18 mouse cellular contexts compared by ENCODE assay signal in genomic region chr10:10395784-10396481, GRCm38 (mm10).
A peak's percentile ranks its signal among the peaks of the same experiment; 100 is the strongest.
DNase-seq lines count a peak whose midpoint lies in the region; ATAC-seq and TF ChIP-seq lines count a peak whose summit lies in the region.
"Had no signal": no experiment of that assay in that cellular context is flagged by ENCODE, and none has a peak within 500 bp of the region (broad histone marks: within the 10 kb centered on the region; RNA-seq: fewer than 3 reads in every experiment).

No protein-coding gene starts in this region.

- H3K4me2 ChIP-seq in heart, embryonic 13.5 days: no peak overlapping the region
- no peak overlapping the region for H3K4me2 ChIP-seq in liver, embryonic 14.5 days (ENCODE audit: low read depth)
- H3K4me2 ChIP-seq: limb, embryonic 13.5 days; midbrain, embryonic 15.5 days; neural tube, embryonic 13.5 days had no signal

- no peaks in the 10 kb centered on the region for H3K27me3 ChIP-seq in heart, embryonic 13.5 days (replicated peaks)
- no peaks in the 10 kb centered on the region for H3K27me3 ChIP-seq in heart, adult 2 months (ENCODE audit: control insufficient read depth, insufficient read depth, low read length)
- no peaks in the 10 kb centered on the region for H3K27me3 ChIP-seq in liver, embryonic 14.5 days (ENCODE audit: control insufficient read depth, insufficient read depth, low read length)
- H3K27me3 ChIP-seq: limb, embryonic 13.5 days; midbrain, embryonic 15.5 days; neural tube, embryonic 13.5 days had no signal

- H3K4me1 ChIP-seq in heart, embryonic 13.5 days: peaks cover 7% of the 10 kb centered on the region
- no peaks in the 10 kb centered on the region for H3K4me1 ChIP-seq in heart, adult 2 months (ENCODE audit: control insufficient read depth, insufficient read depth, low read length)
- H3K4me1 ChIP-seq in liver, embryonic 14.5 days (replicated peaks; ENCODE audit: control insufficient read depth in 2 of 2, insufficient read depth in 2 of 2, low read length in 1 of 2): no peaks in the 10 kb centered on the region
- H3K4me1 ChIP-seq: hindbrain, embryonic 10.5 days; limb, embryonic 13.5 days; midbrain, embryonic 15.5 days; neural tube, embryonic 13.5 days had no signal

- no peaks in the 10 kb centered on the region for H3K9me3 ChIP-seq in heart, embryonic 13.5 days
- no peaks in the 10 kb centered on the region for H3K9me3 ChIP-seq in liver, embryonic 14.5 days (ENCODE audit: control insufficient read depth, low read length)
- H3K9me3 ChIP-seq: hindbrain, embryonic 10.5 days; limb, embryonic 13.5 days; midbrain, embryonic 15.5 days; neural tube, embryonic 13.5 days had no signal

- no peak for TF ChIP-seq POLR2A in heart, adult 2 months (IDR thresholded peaks at IDR 0.05; ENCODE audit: insufficient read depth, low read depth, low read length)

- H3K36me3 ChIP-seq in heart, embryonic 13.5 days: no peaks in the 10 kb centered on the region
- H3K36me3 ChIP-seq in heart, adult 2 months (ENCODE audit: control insufficient read depth, insufficient read depth, low read length): no peaks in the 10 kb centered on the region
- no peaks in the 10 kb centered on the region for H3K36me3 ChIP-seq in liver, embryonic 14.5 days (replicated peaks; ENCODE audit: control insufficient read depth, insufficient read depth, low read depth)
- H3K36me3 ChIP-seq: hindbrain, embryonic 10.5 days; limb, embryonic 13.5 days; midbrain, embryonic 15.5 days; neural tube, embryonic 13.5 days had no signal

- 49% methylated on average over 4 of the region's 4 CpGs for WGBS in heart, embryonic 13.5 days
- WGBS in heart, adult 2 months: 36% methylated on average over 4 of the region's 4 CpGs
- 20% methylated on average over 4 of the region's 4 CpGs for WGBS in liver, embryonic 14.5 days (ENCODE audit: insufficient replicate concordance)

- no peak overlapping the region for H3K4me3 ChIP-seq in heart, embryonic 13.5 days
- H3K4me3 ChIP-seq in heart, adult 2 months: no peak overlapping the region
- H3K4me3 ChIP-seq in liver, embryonic 14.5 days (ENCODE audit: insufficient read depth in 1 of 2, low read depth in 2 of 2, low read length in 2 of 2): no peak overlapping the region
- H3K4me3 ChIP-seq: erythroblast, embryonic 14.5 days; hindbrain, embryonic 10.5 days; limb, embryonic 13.5 days; midbrain, embryonic 15.5 days; neural tube, embryonic 13.5 days had no signal

- ATAC-seq in heart, embryonic 13.5 days (ENCODE audit: extremely low read depth, insufficient number of reproducible peaks, low FRiP score, low TSS enrichment): no peak
- peak; percentile 46 for ATAC-seq in activated CD4-positive, CD25-positive, alpha-beta regulatory T cell, adult 4 months
- peak; percentile 45; the same call in 1 of the 2 replicates for ATAC-seq in liver, embryonic 14.5 days (ENCODE audit: insufficient read depth)
- ATAC-seq: forebrain, embryonic 16.5 days; intestine, embryonic 16.5 days; midbrain, embryonic 15.5 days had no signal

- DNase-seq in heart, adult 2 months: no peak
- no peak for DNase-seq in liver, embryonic 14.5 days (ENCODE audit: low read depth in 3 of 3, low spot score in 3 of 3)
- DNase-seq in thymus, postnatal 14 days: peak; percentile 22
- DNase-seq in layer of hippocampus, postnatal 10 days (ENCODE audit: low spot score in 2 of 2): no peak
- no peak for DNase-seq in neural tube, embryonic 10.5 days (ENCODE audit: extremely low spot score, low spot score)
- DNase-seq: cerebellum, adult 11 months; gastrocnemius, postnatal 14 days; kidney, postnatal 36 days; lung, postnatal 14 days had no signal

- TF ChIP-seq CTCF in heart, adult 2 months (IDR thresholded peaks at IDR 0.05): no peak
- no peak for TF ChIP-seq CTCF in liver, embryonic 14.5 days (IDR thresholded peaks at IDR 0.05; ENCODE audit: low read depth)

- intact Hi-C loops in heart, adult 2 months (cut with DNase I): no loop called here

- H3K9ac ChIP-seq in heart, embryonic 13.5 days: no peak overlapping the region
- no peak overlapping the region for H3K9ac ChIP-seq in heart, adult 2 months (ENCODE audit: low read depth, low read length)
- H3K9ac ChIP-seq in liver, embryonic 14.5 days (replicated peaks): no peak overlapping the region
- H3K9ac ChIP-seq: limb, embryonic 13.5 days; midbrain, embryonic 15.5 days; neural tube, embryonic 13.5 days had no signal

- H3K27ac ChIP-seq in heart, embryonic 13.5 days (replicated peaks): peak overlapping the region; percentile 68
- H3K27ac ChIP-seq in heart, adult 2 months: no peak overlapping the region
- H3K27ac ChIP-seq in liver, embryonic 14.5 days: no peak overlapping the region
- H3K27ac ChIP-seq: hindbrain, embryonic 10.5 days; limb, embryonic 13.5 days; midbrain, embryonic 15.5 days; neural tube, embryonic 13.5 days had no signal

- no peak for TF ChIP-seq EP300 in heart, adult 2 months (IDR thresholded peaks at IDR 0.05; ENCODE audit: insufficient read depth, low read depth, low read length)
- no peak for TF ChIP-seq EP300 in liver, embryonic 14.5 days (IDR thresholded peaks at IDR 0.05; ENCODE audit: low read depth)

- no peaks in the 10 kb centered on the region for H3K79me2 ChIP-seq in heart, adult 2 months (replicated peaks; ENCODE audit: control insufficient read depth, insufficient read depth, low read length)
